Mouse (Mus musculus): ENCODE measurements around the gene Cherp. TPM values are rescaled to one million over a fixed set of nuclear protein-coding genes. Genes with fewer than 3 reads are reported as not detected.

Cherp gene
- polyA plus RNA-seq (2012; rRNA removed): 21.7 and 27.6 TPM in 2 replicates

GRCm38 (mm10) chr8:72474826-72475546 lies at the start of gene Cherp:
Gene Cherp (minus strand): TSS chr8:72475226.

GRCm38 (mm10) chr8:72491680-72492621 lies 16.9 kb upstream of the Cherp start, which contains the start of gene Slc35e1:
Gene Slc35e1 (minus strand): TSS chr8:72492614.

GRCm38 (mm10) chr8:72443338-72443993 lies 31.6 kb downstream of the Cherp start, which contains the start of the genes Calr3 and 1700030K09Rik:
Gene Calr3 (minus strand): TSS chr8:72443870.
Gene 1700030K09Rik (plus strand): TSS chr8:72443880.

GRCm38 (mm10) chr8:72421362-72422335 lies 53.4 kb downstream of the Cherp start, which contains the start of gene Eps15l1:
Gene Eps15l1 (minus strand): TSS chr8:72421460.

Other genes starting within 250 kb of the Cherp start
- 34.5 and 39.2 TPM in 2 replicates for gene Ap1m1, start 235.2 kb downstream of the Cherp start, polyA plus RNA-seq (2012; rRNA removed)
- 7.9 and 8.8 TPM in 2 replicates for gene Gm10282, start 170.0 kb downstream of the Cherp start, polyA plus RNA-seq (2012; rRNA removed)
- 3.1 TPM in 2 replicates for gene Klf2, start 156.2 kb downstream of the Cherp start, polyA plus RNA-seq (2012; rRNA removed)
- 19.6 and 21.9 TPM in 2 replicates for gene Eps15l1, start 53.8 kb downstream of the Cherp start, polyA plus RNA-seq (2012; rRNA removed)
- gene Calr3, start 31.4 kb downstream of the Cherp start, polyA plus RNA-seq (2012; rRNA removed): 0.27 and 0.30 TPM in 2 replicates
- 2.0 and 2.4 TPM in 2 replicates for gene 1700030K09Rik, start 31.3 kb downstream of the Cherp start, polyA plus RNA-seq (2012; rRNA removed)
- 6.8 and 7.7 TPM in 2 replicates for gene Slc35e1, start 17.4 kb upstream of the Cherp start, polyA plus RNA-seq (2012; rRNA removed)
- gene Med26, start 73.0 kb upstream of the Cherp start, polyA plus RNA-seq (2012; rRNA removed): 4.1 and 4.6 TPM in 2 replicates
- 15.9 and 18.9 TPM in 2 replicates for gene Smim7, start 95.9 kb upstream of the Cherp start, polyA plus RNA-seq (2012; rRNA removed)
- gene Tmem38a, start 96.8 kb upstream of the Cherp start, polyA plus RNA-seq (2012; rRNA removed): 0.98 and 1.8 TPM in 2 replicates
- under 0.01 and 0.01 TPM in 2 replicates for gene Nwd1, start 171.5 kb upstream of the Cherp start, polyA plus RNA-seq (2012; rRNA removed)
- gene Sin3b, start 248.1 kb upstream of the Cherp start, polyA plus RNA-seq (2012; rRNA removed): 46.3 and 49.7 TPM in 2 replicates